Mouse (Mus musculus): ENCODE results near the gene Kcnj4. TPM values are rescaled to one million over a fixed set of nuclear protein-coding genes. Genes with fewer than 3 reads are reported as not detected.
"Not testable (repeated sequence)": the region's sequence is repeated elsewhere in the genome, so short reads cannot be mapped to it uniquely, and the experiment has no call there.

Gene Kcnj4
- polyA plus RNA-seq, 1 experiment from 2014 or later: not detected

- H3K27ac ChIP-seq (ENCODE audit: low read depth, low read length): no peak overlapping the region
- H3K9me3 ChIP-seq (ENCODE audit: control insufficient read depth, low read length): no peaks in the 10 kb centered on the region
- no peaks in the 10 kb centered on the region for H3K36me3 ChIP-seq (ENCODE audit: control insufficient read depth, insufficient read depth, low read length)
- H3K4me2 ChIP-seq (ENCODE audit: low read length): peak overlapping the region; percentile 51
- no peak for ATAC-seq
- peak overlapping the region; percentile 26; the same call in 1 of the 2 replicates for H3K9ac ChIP-seq (ENCODE audit: low read depth, low read length)
- H3K27me3 ChIP-seq (replicated peaks; ENCODE audit: control insufficient read depth, insufficient read depth, low read length): no peaks in the 10 kb centered on the region
- WGBS: 47% methylated on average over 10 of the region's 10 CpGs
- peaks cover 6% of the 10 kb centered on the region for H3K4me1 ChIP-seq (ENCODE audit: control insufficient read depth, insufficient read depth, low read depth, low read length)
- peak overlapping the region; percentile 30; the same call in 1 of the 2 replicates for H3K4me3 ChIP-seq (ENCODE audit: low read length)
Observed at GRCm38 (mm10) chr15:79471095-79471494, 33.9 kb downstream of the Kcnj4 start.

- no peaks in the 10 kb centered on the region for H3K9me3 ChIP-seq (ENCODE audit: control insufficient read depth, low read length)
- peak overlapping the region; percentile 51 for H3K4me2 ChIP-seq (ENCODE audit: low read length)
- H3K4me1 ChIP-seq (ENCODE audit: control insufficient read depth, insufficient read depth, low read depth, low read length): peaks cover 6% of the 10 kb centered on the region
- ATAC-seq: no peak
- H3K4me3 ChIP-seq (ENCODE audit: low read length): peak overlapping the region; percentile 30
- H3K9ac ChIP-seq (ENCODE audit: low read depth, low read length): peak overlapping the region; percentile 26; the same call in 1 of the 2 replicates
- H3K27me3 ChIP-seq (replicated peaks; ENCODE audit: control insufficient read depth, insufficient read depth, low read length): no peaks in the 10 kb centered on the region
- no peak overlapping the region for H3K27ac ChIP-seq (ENCODE audit: low read depth, low read length)
- 19% methylated on average over 17 of the region's 17 CpGs for WGBS
- H3K36me3 ChIP-seq (ENCODE audit: control insufficient read depth, insufficient read depth, low read length): no peaks in the 10 kb centered on the region
Observed at GRCm38 (mm10) chr15:79470583-79470982, 34.5 kb downstream of the Kcnj4 start.

GRCm38 (mm10) chr15:79469577-79469976 lies 35.5 kb downstream of the Kcnj4 start:
- Histone ChIP-seq H3K9ac (ENCODE audit: low read depth, low read length) (no peak overlapping the region), H3K9me3 (ENCODE audit: control insufficient read depth, low read length) (no peaks in the 10 kb centered on the region)
- 65% methylated on average over 5 of the region's 5 CpGs for WGBS

GRCm38 (mm10) chr15:79466601-79467286 lies 38.3 kb downstream of the Kcnj4 start:
- no peak overlapping the region for H3K9ac ChIP-seq (ENCODE audit: low read depth, low read length)
- WGBS: 6% methylated on average over 18 of the region's 18 CpGs

More at GRCm38 (mm10) chr15:79469577-79469976, 35.5 kb downstream of the Kcnj4 start:
- no peak for ATAC-seq
- Histone ChIP-seq H3K27me3 (replicated peaks; ENCODE audit: control insufficient read depth, insufficient read depth, low read length) (no peaks in the 10 kb centered on the region), H3K4me3 (ENCODE audit: low read length) (no peak overlapping the region), H3K4me1 (ENCODE audit: control insufficient read depth, insufficient read depth, low read depth, low read length) (peaks cover 6% of the 10 kb centered on the region), H3K27ac (ENCODE audit: low read depth, low read length) (no peak overlapping the region), H3K36me3 (ENCODE audit: control insufficient read depth, insufficient read depth, low read length) (no peaks in the 10 kb centered on the region), H3K4me2 (ENCODE audit: low read length) (no peak overlapping the region)

GRCm38 (mm10) chr15:79456546-79456945 lies 48.5 kb downstream of the Kcnj4 start:
- ATAC-seq: no peak
- H3K4me2 ChIP-seq (ENCODE audit: low read length): no peak overlapping the region

More at GRCm38 (mm10) chr15:79466601-79467286, 38.3 kb downstream of the Kcnj4 start:
- H3K27ac ChIP-seq (ENCODE audit: low read depth, low read length): no peak overlapping the region
- no peaks in the 10 kb centered on the region for H3K9me3 ChIP-seq (ENCODE audit: control insufficient read depth, low read length)
- H3K4me3 ChIP-seq (ENCODE audit: low read length): no peak overlapping the region
- peaks cover 6% of the 10 kb centered on the region for H3K4me1 ChIP-seq (ENCODE audit: control insufficient read depth, insufficient read depth, low read depth, low read length)
- H3K36me3 ChIP-seq (ENCODE audit: control insufficient read depth, insufficient read depth, low read length): no peaks in the 10 kb centered on the region
- peak; percentile 91 for ATAC-seq
- peak overlapping the region; percentile 28 for H3K4me2 ChIP-seq (ENCODE audit: low read length)
- no peaks in the 10 kb centered on the region for H3K27me3 ChIP-seq (replicated peaks; ENCODE audit: control insufficient read depth, insufficient read depth, low read length)

GRCm38 (mm10) chr15:79456104-79456503 lies 48.9 kb downstream of the Kcnj4 start:
- not testable (repeated sequence) for H3K9ac ChIP-seq (ENCODE audit: low read depth, low read length); H3K36me3 ChIP-seq (ENCODE audit: control insufficient read depth, insufficient read depth, low read length); H3K4me3 ChIP-seq (ENCODE audit: low read length); H3K4me2 ChIP-seq (ENCODE audit: low read length); H3K4me1 ChIP-seq (ENCODE audit: control insufficient read depth, insufficient read depth, low read depth, low read length); H3K9me3 ChIP-seq (ENCODE audit: control insufficient read depth, low read length); ATAC-seq; H3K27me3 ChIP-seq (replicated peaks; ENCODE audit: control insufficient read depth, insufficient read depth, low read length); H3K27ac ChIP-seq (ENCODE audit: low read depth, low read length)
- WGBS: 52% methylated on average over 6 of the region's 6 CpGs

More at GRCm38 (mm10) chr15:79456546-79456945, 48.5 kb downstream of the Kcnj4 start:
- no peak overlapping the region for H3K27ac ChIP-seq (ENCODE audit: low read depth, low read length)
- H3K9ac ChIP-seq (ENCODE audit: low read depth, low read length): no peak overlapping the region
- no peaks in the 10 kb centered on the region for H3K9me3 ChIP-seq (ENCODE audit: control insufficient read depth, low read length)
- peaks cover 5% of the 10 kb centered on the region; the same call in 1 of the 2 replicates for H3K4me1 ChIP-seq (ENCODE audit: control insufficient read depth, insufficient read depth, low read depth, low read length)
- 83% methylated on average over 6 of the region's 6 CpGs for WGBS
- no peaks in the 10 kb centered on the region for H3K36me3 ChIP-seq (ENCODE audit: control insufficient read depth, insufficient read depth, low read length)
- no peaks in the 10 kb centered on the region for H3K27me3 ChIP-seq (replicated peaks; ENCODE audit: control insufficient read depth, insufficient read depth, low read length)
- H3K4me3 ChIP-seq (ENCODE audit: low read length): no peak overlapping the region

GRCm38 (mm10) chr15:79455106-79455810 lies 49.8 kb downstream of the Kcnj4 start, which contains the start of gene Csnk1e:
Gene Csnk1e, minus strand, starts transcription at chr15:79455566.
- no peaks in the 10 kb centered on the region for H3K36me3 ChIP-seq (ENCODE audit: control insufficient read depth, insufficient read depth, low read length)
- 2% methylated on average over 22 of the region's 24 CpGs for WGBS
- H3K9ac ChIP-seq (ENCODE audit: low read depth, low read length): peak within 1 kb of the TSS; percentile 37
- H3K4me1 ChIP-seq (ENCODE audit: control insufficient read depth, insufficient read depth, low read depth, low read length): peaks cover 5% of the 10 kb centered on the region; the same call in 1 of the 2 replicates
- ATAC-seq: peak; percentile 79
- H3K4me3 ChIP-seq (ENCODE audit: low read length): peak within 1 kb of the TSS; percentile 32
- peak within 1 kb of the TSS; percentile 62 for H3K4me2 ChIP-seq (ENCODE audit: low read length)
- H3K27ac ChIP-seq (ENCODE audit: low read depth, low read length): no peak within 1 kb of the TSS
- no peaks in the 10 kb centered on the region for H3K27me3 ChIP-seq (replicated peaks; ENCODE audit: control insufficient read depth, insufficient read depth, low read length)
- H3K9me3 ChIP-seq (ENCODE audit: control insufficient read depth, low read length): no peaks in the 10 kb centered on the region

GRCm38 (mm10) chr15:79453831-79454230 lies 51.2 kb downstream of the Kcnj4 start:
- no peaks in the 10 kb centered on the region for H3K9me3 ChIP-seq (ENCODE audit: control insufficient read depth, low read length)
- H3K4me3 ChIP-seq (ENCODE audit: low read length): no peak overlapping the region
- H3K4me1 ChIP-seq (ENCODE audit: control insufficient read depth, insufficient read depth, low read depth, low read length): peaks cover 5% of the 10 kb centered on the region; the same call in 1 of the 2 replicates
- no peak for ATAC-seq
- no peak overlapping the region for H3K9ac ChIP-seq (ENCODE audit: low read depth, low read length)
- 86% methylated on average over 4 of the region's 4 CpGs for WGBS
- no peak overlapping the region for H3K27ac ChIP-seq (ENCODE audit: low read depth, low read length)
- no peaks in the 10 kb centered on the region for H3K36me3 ChIP-seq (ENCODE audit: control insufficient read depth, insufficient read depth, low read length)
- no peaks in the 10 kb centered on the region for H3K27me3 ChIP-seq (replicated peaks; ENCODE audit: control insufficient read depth, insufficient read depth, low read length)
- H3K4me2 ChIP-seq (ENCODE audit: low read length): no peak overlapping the region

GRCm38 (mm10) chr15:79448041-79448440 lies 57.0 kb downstream of the Kcnj4 start:
- no peaks in the 10 kb centered on the region for H3K27me3 ChIP-seq (replicated peaks; ENCODE audit: control insufficient read depth, insufficient read depth, low read length)
- no peak for ATAC-seq
- no peak overlapping the region for H3K4me2 ChIP-seq (ENCODE audit: low read length)
- no peaks in the 10 kb centered on the region for H3K36me3 ChIP-seq (ENCODE audit: control insufficient read depth, insufficient read depth, low read length)
- H3K9me3 ChIP-seq (ENCODE audit: control insufficient read depth, low read length): no peaks in the 10 kb centered on the region
- no peak overlapping the region for H3K9ac ChIP-seq (ENCODE audit: low read depth, low read length)
- H3K27ac ChIP-seq (ENCODE audit: low read depth, low read length): no peak overlapping the region
- 93% methylated on average over 3 of the region's 3 CpGs for WGBS
- no peaks in the 10 kb centered on the region for H3K4me1 ChIP-seq (ENCODE audit: control insufficient read depth, insufficient read depth, low read depth, low read length)
- no peak overlapping the region for H3K4me3 ChIP-seq (ENCODE audit: low read length)
